Mouse (Mus musculus) lung, embryonic 16.5 days (tissue): ENCODE results near the gene Shisa5. TPM values are rescaled to one million over a fixed set of nuclear protein-coding genes. Genes with fewer than 3 reads are reported as not detected.

Source experiments
- ATAC-seq: fragments of 200-750 bp; cut with Nextera tagmentation; 2 replicates; pipeline ENCODE4 v1.8.0; 2017; ENCODE audit warnings: low read depth, mild to moderate bottlenecking, moderate library complexity
- H3K27ac ChIP-seq: fragments of 300-500 bp; sonication (generic); 2 replicates; pipeline ENCODE4 v1.5.1; 2014; ENCODE audit warnings: mild to moderate bottlenecking, control low read depth, low read length
- H3K27me3 ChIP-seq: fragments of 300-500 bp; sonication (generic); 2 replicates; pipeline ENCODE4 v1.6.1; 2014; ENCODE audit warnings: low read depth, low read length, mixed read lengths; ENCODE audit not compliant: control insufficient read depth, insufficient read depth
- H3K36me3 ChIP-seq: fragments of 300-500 bp; sonication (generic); 2 replicates; pipeline ENCODE4 v1.6.1; 2014; ENCODE audit warnings: low read length; ENCODE audit not compliant: control insufficient read depth, insufficient read depth
- H3K4me1 ChIP-seq: fragments of 300-500 bp; sonication (generic); replicated peaks from 2 replicates; pipeline ENCODE4 v1.6.1; 2014; ENCODE audit warnings: low read length, mixed read lengths; ENCODE audit not compliant: control insufficient read depth, insufficient read depth
- H3K4me2 ChIP-seq: fragments of 300-500 bp; sonication (generic); 2 replicates; pipeline ENCODE4 v1.6.1; 2014; ENCODE audit warnings: low read depth, low read length, control low read depth
- H3K4me3 ChIP-seq: fragments of 300-500 bp; sonication (generic); 2 replicates; pipeline ENCODE4 v1.5.1; 2014; ENCODE audit warnings: mild to moderate bottlenecking, low read length, control low read depth
- H3K9ac ChIP-seq: fragments of 300-500 bp; sonication (generic); 2 replicates; pipeline ENCODE4 v1.6.1; 2014; ENCODE audit warnings: low read length, control low read depth
- H3K9me3 ChIP-seq: fragments of 300-500 bp; sonication (generic); 2 replicates; pipeline ENCODE4 v1.6.1; 2016; ENCODE audit warnings: low read length; ENCODE audit not compliant: control insufficient read depth
- WGBS: fragments of 180-500 bp; shearing (Covaris S2); extraction: QIAGEN DNeasy Blood & Tissue Kit; methylation state at CpG from one replicate; pipeline ENCODE4 v1.1.7; 2014; 5-methylcytosine and 5-hydroxymethylcytosine counted together
- polyA plus RNA-seq: library from polyadenylated mRNA; unstranded; fragments of >200 nt; fragmentation: Nextera tagmentation; extraction: Ambion mirVana; gene quantifications from 2 replicates; pipeline ENCODE4 v1.2.1, GENCODE M21; 2015

Shisa5 gene
- polyA plus RNA-seq, 1 experiment from 2014 or later = 120 TPM

DNA sequence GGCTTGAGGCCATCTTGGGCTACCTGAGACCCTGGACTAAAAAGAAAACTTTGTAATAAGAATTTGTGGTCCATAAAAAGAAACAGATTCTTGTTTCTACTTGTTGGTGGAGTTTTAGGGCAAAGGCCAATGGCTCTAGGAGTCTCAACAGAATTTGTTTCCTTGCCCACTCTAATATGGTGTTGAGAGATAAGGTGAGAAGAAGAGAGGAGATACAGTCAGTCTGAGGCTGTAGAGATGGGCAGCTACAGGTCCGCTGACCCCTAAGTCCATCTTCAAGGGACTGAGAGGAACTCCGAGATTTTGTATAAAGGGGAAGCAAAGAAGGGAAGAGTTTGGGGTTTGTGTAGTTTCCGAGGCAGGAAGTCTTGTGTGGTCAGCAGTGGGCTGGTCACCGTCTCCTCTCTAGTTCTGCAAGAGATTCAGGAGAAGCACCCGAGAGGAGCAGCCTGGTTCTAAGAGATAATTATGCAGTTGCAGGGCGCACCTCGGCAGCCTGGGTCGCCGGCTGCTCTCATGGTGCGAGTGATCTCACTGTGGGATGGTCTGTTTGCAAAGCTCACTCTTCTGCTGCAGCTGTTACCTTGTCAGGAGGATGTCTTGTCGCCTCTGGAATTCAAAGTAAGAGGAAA lies 21.3 kb upstream of the Shisa5 start:
- Histone ChIP-seq H3K4me3 (no peak overlapping the region), H3K9me3 (no peaks in the 10 kb centered on the region), H3K27me3 (no peaks in the 10 kb centered on the region), H3K4me2 (no peak overlapping the region), H3K27ac (no peak overlapping the region), H3K9ac (no peak overlapping the region), H3K4me1 (no peaks in the 10 kb centered on the region), H3K36me3 (no peaks in the 10 kb centered on the region; the same call in 1 of the 2 replicates)
- 36% methylated on average over 11 of the region's 11 CpGs for WGBS
- ATAC-seq = no peak

DNA sequence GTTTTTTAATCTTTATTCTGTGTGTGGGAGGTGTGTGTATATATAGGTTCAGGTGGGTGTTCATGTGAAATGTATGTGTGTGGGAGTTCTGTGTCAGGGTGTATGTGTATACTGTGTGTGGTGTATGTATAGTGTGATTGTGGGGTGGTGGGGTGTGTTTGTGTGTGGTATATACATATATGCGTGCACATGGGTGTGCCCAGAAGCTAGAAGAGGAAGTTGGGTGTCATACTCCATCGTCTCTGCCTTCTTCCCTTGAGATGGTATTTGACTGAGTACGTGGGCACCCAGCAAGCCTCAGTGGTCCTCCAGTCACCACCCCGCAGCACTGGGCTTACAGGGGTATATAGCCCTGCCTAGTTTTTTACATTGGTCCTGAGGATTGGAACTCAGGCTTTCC lies 16.9 kb upstream of the Shisa5 start:
- WGBS = 83% methylated on average over 4 of the region's 4 CpGs

DNA sequence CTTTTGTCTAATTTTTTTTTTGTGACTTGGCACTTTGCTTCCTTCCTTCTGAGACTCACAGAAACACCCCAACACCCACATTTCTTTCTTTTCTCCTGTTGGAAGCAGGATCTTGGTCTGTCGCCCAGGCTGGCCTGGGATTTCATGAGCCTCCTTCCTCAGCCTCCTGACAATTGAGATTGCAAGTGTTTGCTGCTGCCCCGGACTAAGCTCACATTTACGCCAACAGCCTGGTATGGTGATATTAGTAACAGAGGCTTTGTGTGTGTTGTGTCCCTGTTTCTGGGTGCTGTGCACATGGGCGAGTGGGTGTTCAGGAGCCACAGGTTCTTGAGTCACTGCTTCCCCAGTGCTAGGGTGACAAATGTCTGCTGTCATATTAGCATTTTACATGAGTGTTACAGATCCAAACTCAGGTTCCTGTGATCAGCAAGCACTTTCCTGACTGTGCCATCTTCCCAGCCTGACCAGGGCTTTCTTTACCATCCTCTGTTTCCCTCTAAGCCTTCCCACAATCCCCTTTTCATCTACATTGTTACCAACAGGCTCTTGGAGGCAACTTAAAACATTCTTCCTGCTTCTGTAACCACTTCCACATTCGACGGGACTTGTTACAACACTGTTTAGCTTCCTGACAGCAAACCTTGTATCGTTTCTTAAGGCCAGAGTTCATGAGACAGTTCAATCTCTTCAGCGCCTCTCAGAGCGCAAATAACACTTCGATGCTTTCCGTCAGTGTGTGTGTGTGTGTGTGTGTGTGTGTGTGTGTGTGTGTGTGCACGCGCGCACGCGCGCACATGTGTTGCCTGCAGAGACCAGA lies 15.3 kb upstream of the Shisa5 start:
- WGBS = 81% methylated on average over 17 of the region's 17 CpGs
- Histone ChIP-seq H3K9me3 (no peaks in the 10 kb centered on the region), H3K4me3 (no peak overlapping the region), H3K4me2 (no peak overlapping the region), H3K27me3 (no peaks in the 10 kb centered on the region), H3K36me3 (no peaks in the 10 kb centered on the region), H3K27ac (no peak overlapping the region), H3K9ac (no peak overlapping the region), H3K4me1 (no peaks in the 10 kb centered on the region)
- no peak for ATAC-seq

More for the DNA sequence above, 16.9 kb upstream of the Shisa5 start:
- H3K9me3 ChIP-seq = no peaks in the 10 kb centered on the region
- H3K27me3 ChIP-seq = no peaks in the 10 kb centered on the region
- no peak overlapping the region for H3K27ac ChIP-seq
- no peaks in the 10 kb centered on the region for H3K36me3 ChIP-seq
- no peak overlapping the region for H3K4me3 ChIP-seq
- no peak for ATAC-seq
- H3K9ac ChIP-seq = no peak overlapping the region
- no peak overlapping the region for H3K4me2 ChIP-seq
- no peaks in the 10 kb centered on the region for H3K4me1 ChIP-seq

DNA sequence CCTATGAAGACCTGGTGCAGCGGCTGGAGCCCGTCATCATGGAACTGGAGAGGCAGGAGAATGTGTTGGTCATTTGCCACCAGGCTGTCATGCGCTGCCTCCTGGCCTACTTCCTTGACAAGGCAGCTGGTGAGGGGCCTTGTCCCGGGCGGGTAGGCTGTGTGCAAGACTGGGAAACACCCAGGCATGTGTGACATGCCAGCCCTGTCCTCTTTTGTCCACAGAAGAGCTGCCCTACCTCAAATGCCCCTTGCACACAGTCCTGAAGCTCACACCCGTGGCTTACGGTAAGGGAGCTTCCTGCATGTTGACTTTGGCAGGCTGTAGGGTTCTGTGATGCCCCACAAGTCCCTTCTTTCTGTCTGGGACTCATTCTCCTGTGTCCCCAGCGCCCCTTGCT lies 10.8 kb upstream of the Shisa5 start:
- no peak overlapping the region for H3K9ac ChIP-seq
- no peak for ATAC-seq
- no peaks in the 10 kb centered on the region for H3K27me3 ChIP-seq
- no peak overlapping the region for H3K4me2 ChIP-seq
- H3K36me3 ChIP-seq = no peaks in the 10 kb centered on the region
- WGBS = 76% methylated on average over 8 of the region's 8 CpGs
- no peaks in the 10 kb centered on the region for H3K4me1 ChIP-seq
- H3K27ac ChIP-seq = no peak overlapping the region
- H3K9me3 ChIP-seq = no peaks in the 10 kb centered on the region
- H3K4me3 ChIP-seq = no peak overlapping the region

DNA sequence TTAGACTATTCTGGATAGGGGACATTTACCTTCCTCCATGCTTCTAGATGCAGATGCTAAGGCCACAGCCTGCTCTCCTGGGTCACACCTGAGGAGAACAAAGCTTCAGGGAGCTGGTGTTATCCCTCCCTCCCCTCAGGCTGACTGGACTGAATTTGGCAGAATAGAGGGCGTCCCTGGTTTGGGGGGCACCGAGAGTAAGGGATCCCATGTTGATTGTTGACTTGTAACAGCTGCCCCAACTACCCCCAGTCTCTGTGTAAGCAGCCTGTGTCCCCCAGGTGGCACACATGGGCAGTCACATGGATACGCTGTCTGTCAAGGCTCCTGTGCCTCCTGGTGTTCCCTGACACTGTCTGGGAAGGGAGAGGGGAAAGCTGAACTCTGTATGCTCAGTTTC lies 9.9 kb upstream of the Shisa5 start:
- Histone ChIP-seq H3K9me3 (no peaks in the 10 kb centered on the region), H3K4me3 (no peak overlapping the region), H3K27ac (no peak overlapping the region), H3K4me2 (no peak overlapping the region), H3K36me3 (no peaks in the 10 kb centered on the region), H3K27me3 (no peaks in the 10 kb centered on the region), H3K9ac (no peak overlapping the region), H3K4me1 (no peaks in the 10 kb centered on the region)
- WGBS = 90% methylated on average over 3 of the region's 3 CpGs
- ATAC-seq = no peak

DNA sequence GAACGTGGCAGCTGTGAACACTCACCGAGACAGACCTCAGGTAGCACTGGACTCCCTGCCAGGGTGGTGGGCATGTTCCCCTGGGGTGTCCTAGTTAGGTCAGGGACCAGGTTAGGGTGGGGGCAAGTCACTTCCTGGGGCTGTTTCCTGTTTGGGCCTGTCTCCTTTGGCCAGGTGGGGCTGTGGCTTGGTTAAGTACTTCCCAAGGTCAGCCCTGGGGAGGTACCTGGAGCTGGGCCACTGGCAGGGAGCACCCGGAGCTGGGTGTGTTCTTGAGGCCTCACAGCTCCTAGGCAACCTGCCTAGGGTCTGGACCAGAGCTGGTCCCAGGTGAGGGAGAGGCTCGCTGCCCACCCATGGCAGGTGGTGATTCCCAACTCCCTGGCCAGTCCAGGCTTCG lies 9.4 kb upstream of the Shisa5 start:
- 69% methylated on average over 5 of the region's 5 CpGs for WGBS
- Histone ChIP-seq H3K27ac (no peak overlapping the region), H3K9ac (no peak overlapping the region), H3K4me1 (no peaks in the 10 kb centered on the region), H3K9me3 (no peaks in the 10 kb centered on the region), H3K36me3 (no peaks in the 10 kb centered on the region), H3K4me3 (no peak overlapping the region), H3K4me2 (no peak overlapping the region), H3K27me3 (no peaks in the 10 kb centered on the region)
- ATAC-seq = no peak

DNA sequence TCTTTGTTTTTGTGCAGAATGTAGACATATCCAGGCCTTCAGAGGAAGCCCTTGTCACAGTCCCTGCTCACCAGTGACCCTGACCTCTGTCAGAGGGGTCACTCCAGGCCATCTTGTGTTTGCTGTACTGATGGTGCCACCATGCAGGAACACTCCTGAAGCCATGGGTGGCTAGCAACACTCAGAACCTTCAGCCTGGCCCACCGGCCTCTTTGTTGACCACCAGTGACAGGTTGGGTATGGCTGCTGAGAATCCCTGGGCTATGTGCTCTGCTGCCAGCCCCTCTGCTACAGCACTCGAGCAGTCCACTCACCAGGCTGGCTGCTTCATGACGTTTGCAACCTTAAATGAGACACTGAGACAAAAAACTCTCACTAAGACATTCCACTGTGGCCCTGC lies 8.1 kb upstream of the Shisa5 start:
- no peak for ATAC-seq
- H3K9me3 ChIP-seq = no peaks in the 10 kb centered on the region
- no peak overlapping the region for H3K4me2 ChIP-seq
- no peaks in the 10 kb centered on the region for H3K4me1 ChIP-seq
- H3K36me3 ChIP-seq = no peaks in the 10 kb centered on the region
- no peak overlapping the region for H3K4me3 ChIP-seq
- no peak overlapping the region for H3K27ac ChIP-seq
- H3K9ac ChIP-seq = no peak overlapping the region
- H3K27me3 ChIP-seq = no peaks in the 10 kb centered on the region
- 64% methylated on average over 3 of the region's 3 CpGs for WGBS

DNA sequence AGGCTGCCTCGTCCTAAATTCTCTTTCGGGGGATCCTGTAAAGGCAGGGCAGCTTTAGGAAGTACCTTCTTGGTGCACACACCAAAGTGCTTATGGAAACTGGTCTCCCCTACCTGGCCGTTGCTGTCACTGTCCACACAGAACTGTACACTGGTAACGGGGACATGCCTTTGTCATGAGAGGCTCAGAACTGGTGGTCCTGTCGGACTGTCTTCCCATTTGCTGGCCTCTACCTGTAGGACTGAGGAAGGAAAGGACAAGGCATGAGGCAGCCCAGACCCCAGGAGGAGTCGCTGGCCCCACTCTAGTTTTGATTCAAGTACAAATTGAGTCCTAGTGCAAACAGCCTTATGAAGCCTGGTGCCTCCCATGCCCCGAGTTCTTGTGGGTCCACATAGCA lies 7.4 kb upstream of the Shisa5 start:
- WGBS = 84% methylated on average over 7 of the region's 7 CpGs
- H3K9me3 ChIP-seq = no peaks in the 10 kb centered on the region
- H3K9ac ChIP-seq = no peak overlapping the region
- no peaks in the 10 kb centered on the region for H3K4me1 ChIP-seq
- no peaks in the 10 kb centered on the region for H3K27me3 ChIP-seq
- ATAC-seq = no peak
- H3K4me2 ChIP-seq = no peak overlapping the region
- no peak overlapping the region for H3K27ac ChIP-seq
- H3K36me3 ChIP-seq = no peaks in the 10 kb centered on the region
- H3K4me3 ChIP-seq = no peak overlapping the region

DNA sequence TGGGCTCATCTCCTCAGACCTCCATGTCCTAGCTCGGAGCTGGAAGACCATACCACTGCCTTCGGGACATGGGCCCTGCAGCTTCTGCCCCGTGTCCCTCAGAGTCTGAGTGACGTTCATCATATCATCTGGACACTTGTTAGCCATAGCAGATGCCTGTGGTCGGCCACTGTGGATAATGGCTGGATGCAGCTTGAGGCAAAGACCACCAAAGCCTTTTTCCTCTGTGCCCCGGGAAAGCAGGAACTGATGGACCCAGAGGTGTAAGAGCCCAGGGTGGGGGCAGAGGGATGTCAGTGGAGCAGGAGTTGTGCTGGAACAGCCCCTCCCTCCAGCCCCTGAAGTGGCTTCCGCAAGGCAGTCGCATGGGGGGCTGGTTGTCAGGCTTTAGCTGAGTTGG lies 6.7 kb upstream of the Shisa5 start:
- Histone ChIP-seq H3K4me2 (no peak overlapping the region), H3K27ac (no peak overlapping the region), H3K9ac (no peak overlapping the region), H3K27me3 (no peaks in the 10 kb centered on the region), H3K4me1 (no peaks in the 10 kb centered on the region), H3K4me3 (no peak overlapping the region), H3K9me3 (no peaks in the 10 kb centered on the region), H3K36me3 (no peaks in the 10 kb centered on the region)
- 71% methylated on average over 8 of the region's 8 CpGs for WGBS
- no peak for ATAC-seq
